Mouse (Mus musculus): ENCODE results near the gene Catspere2.

Catspere2 gene

GRCm38 (mm10) chr1:178219166-178220077, 236.2 kb downstream of the Catspere2 start:
- no peak for DNase-seq (ENCODE audit: low read depth, low spot score)
